ENCODE assay signal across 21 mouse cellular contexts in the genomic region with DNA sequence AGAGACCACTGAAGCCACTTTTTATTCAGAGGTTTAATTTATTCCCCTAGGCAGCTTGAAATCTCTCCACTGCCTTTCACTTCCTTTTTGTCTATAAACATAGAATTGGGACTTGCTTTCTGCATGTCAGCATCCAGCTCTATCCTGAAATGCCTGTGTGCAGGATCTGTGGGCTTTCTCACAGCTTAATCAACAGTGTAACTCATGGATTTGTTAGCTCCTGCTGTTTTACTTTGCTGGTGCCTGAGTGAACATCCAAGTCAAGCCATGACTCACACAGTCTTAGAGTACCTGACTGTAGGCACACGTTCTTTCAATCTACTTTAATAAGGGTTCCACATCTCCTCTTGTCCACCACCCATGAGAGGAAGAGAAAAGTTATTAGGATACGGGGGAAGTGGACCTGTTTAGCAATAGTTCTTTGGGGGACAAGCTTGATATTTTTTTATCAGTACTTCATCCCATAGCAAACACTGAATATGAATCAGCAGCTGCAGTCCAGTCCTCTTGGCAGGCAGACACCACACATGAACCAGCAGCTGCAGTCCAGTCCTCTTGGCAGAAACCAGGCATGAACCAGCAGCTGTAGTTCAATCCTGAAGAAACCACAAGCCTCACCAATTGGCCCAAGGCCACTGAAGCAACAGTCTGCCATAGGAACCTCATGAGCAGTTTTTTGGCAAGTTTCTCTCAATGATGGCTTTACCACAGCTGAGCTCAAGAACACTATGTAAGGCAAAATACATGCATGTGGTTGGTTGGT.
DNase-seq lines count a peak whose midpoint lies in the region; ATAC-seq and TF ChIP-seq lines count a peak whose summit lies in the region.
"Had no signal": no experiment of that assay in that cellular context is flagged by ENCODE, and none has a peak within 500 bp of the region (broad histone marks: within the 10 kb centered on the region; RNA-seq: fewer than 3 reads in every experiment).

No protein-coding gene starts in this region.

- no peaks in the 10 kb centered on the region for H3K36me3 ChIP-seq in myocyte (ENCODE audit: control insufficient read depth, insufficient read depth)
- H3K36me3 ChIP-seq: limb, embryonic 13.5 days; lung, embryonic 15.5 days had no signal

- no peak for TF ChIP-seq POLR2A in myocyte (IDR thresholded peaks at IDR 0.05; ENCODE audit: insufficient read length, low read depth)

- H3K79me2 ChIP-seq in myocyte (ENCODE audit: control insufficient read depth, insufficient read depth): no peaks in the 10 kb centered on the region

- peak overlapping the region; percentile 27 for H3K4me2 ChIP-seq in myocyte (ENCODE audit: low read depth)
- H3K4me2 ChIP-seq: hindbrain, embryonic 14.5 days; limb, embryonic 13.5 days; lung, embryonic 15.5 days had no signal

- no peak for DNase-seq in frontal cortex, postnatal 25 days (ENCODE audit: low spot score in 2 of 2)
- peak; percentile 48 to 52 for DNase-seq in heart, adult 9 months (ENCODE audit: low spot score in 2 of 2)
- DNase-seq in heart, postnatal 4 days: no peak
- peak; percentile 72 for DNase-seq in Muller cell, postnatal 12 days (ENCODE audit: inconsistent ontology term)
- DNase-seq: adrenal gland, adult 2 months; B cell, adult 2 months; cerebellum, adult 8-10 months; kidney, postnatal 4 days; layer of hippocampus, adult 9-11 months; lung, postnatal 4 days; right cerebral cortex, postnatal 4 days; thymus, postnatal 14 days had no signal

- peak; percentile 69 for ATAC-seq in frontal cortex, adult (ENCODE audit: low TSS enrichment)
- ATAC-seq in erythroid progenitor cell, adult 5-6 weeks (replicated peaks; ENCODE audit: low FRiP score, poor library complexity, severe bottlenecking): no peak
- ATAC-seq: forebrain, embryonic 16.5 days; intestine, embryonic 16.5 days had no signal

- H3ac ChIP-seq in myocyte (ENCODE audit: control insufficient read depth, insufficient read length): no peak overlapping the region

- no peaks in the 10 kb centered on the region for H3K27me3 ChIP-seq in myocyte (ENCODE audit: control insufficient read depth, insufficient read depth, insufficient read length)
- H3K27me3 ChIP-seq: limb, embryonic 13.5 days; lung, embryonic 15.5 days had no signal

- no peak overlapping the region for H3K4me3 ChIP-seq in myocyte
- H3K4me3 ChIP-seq: erythroblast, embryonic 14.5 days; limb, embryonic 13.5 days; lung, embryonic 15.5 days had no signal

TF ChIP-seq in myocyte, 11 proteins besides CTCF, POLR2A, EP300 and RAD21:
- TF ChIP-seq SRF (IDR thresholded peaks at IDR 0.05; ENCODE audit: control insufficient read depth, insufficient read length, low read depth) (no peak), MYOD1 (IDR thresholded peaks at IDR 0.05; ENCODE audit: control insufficient read depth in 1 of 3, insufficient read length in 2 of 3, low read depth in 2 of 3) (peak; percentile 83 to 91 (median 88)), USF1 (IDR thresholded peaks at IDR 0.05; ENCODE audit: low read depth) (no peak), TCF3 (IDR thresholded peaks at IDR 0.05; ENCODE audit: insufficient read length, low read depth) (peak; percentile 42), MYOG (IDR thresholded peaks at IDR 0.05; ENCODE audit: control insufficient read depth in 1 of 3, insufficient read depth in 1 of 3, insufficient read length in 2 of 3, low read depth in 2 of 3) (peak; percentile 57 to 97 (median 86)), TCF12 (IDR thresholded peaks at IDR 0.05; ENCODE audit: insufficient read depth, poor library complexity, severe bottlenecking) (peak; percentile 85)

Comparison
In these comparisons a context has a peak if more than half of its experiments do, and no peak if none do; other contexts are left out.
1. DNase-seq: peak in heart, adult 9 months (2 of 2) and Muller cell, postnatal 12 days (single experiment); none in frontal cortex, postnatal 25 days (0 of 2) and heart, postnatal 4 days (single experiment).